Mouse (Mus musculus): ENCODE measurements around the gene Mettl9.
A peak's percentile ranks its signal among the peaks of the same experiment; 100 is the strongest.

Mettl9 gene

DNA sequence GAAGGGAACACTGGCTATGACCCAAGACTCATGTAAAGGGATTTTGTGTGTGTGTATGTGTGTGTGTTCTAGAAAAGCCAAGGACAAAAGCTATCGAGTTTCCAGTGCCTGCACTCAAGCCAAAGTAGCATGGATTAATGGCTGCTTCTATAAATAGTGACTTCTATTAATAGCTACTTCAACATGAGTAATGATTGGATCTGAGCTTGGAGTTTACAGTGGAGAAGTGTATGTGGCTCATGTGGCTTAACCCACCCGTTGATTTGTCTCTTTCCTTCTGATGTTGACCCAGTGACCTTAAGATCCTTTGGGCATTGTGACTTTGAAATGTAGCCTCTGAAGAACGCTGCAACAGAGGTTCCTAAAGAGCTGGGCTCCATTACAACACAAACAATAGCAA, 77.1 kb downstream of the Mettl9 start:
- no peak for DNase-seq

DNA sequence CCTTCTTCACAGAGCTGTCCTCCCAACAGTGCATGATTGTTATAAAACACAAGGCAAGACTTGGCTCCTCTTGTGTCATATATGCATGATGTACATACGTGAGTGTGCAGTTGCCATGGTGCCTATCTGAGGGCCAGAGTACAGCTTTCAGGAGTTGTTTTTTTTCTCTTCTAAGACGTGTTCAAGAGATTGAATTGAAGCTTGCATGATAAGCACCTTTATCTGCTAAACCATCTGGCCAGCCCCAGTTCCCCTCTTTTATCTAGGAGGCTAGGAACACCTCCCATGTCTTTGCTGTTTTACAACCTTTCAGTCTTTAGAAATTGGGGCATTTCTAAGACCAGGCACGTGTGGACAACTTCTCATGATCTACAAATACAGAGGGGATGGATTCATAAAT, 77.5 kb downstream of the Mettl9 start:
- DNase-seq = no peak

DNA sequence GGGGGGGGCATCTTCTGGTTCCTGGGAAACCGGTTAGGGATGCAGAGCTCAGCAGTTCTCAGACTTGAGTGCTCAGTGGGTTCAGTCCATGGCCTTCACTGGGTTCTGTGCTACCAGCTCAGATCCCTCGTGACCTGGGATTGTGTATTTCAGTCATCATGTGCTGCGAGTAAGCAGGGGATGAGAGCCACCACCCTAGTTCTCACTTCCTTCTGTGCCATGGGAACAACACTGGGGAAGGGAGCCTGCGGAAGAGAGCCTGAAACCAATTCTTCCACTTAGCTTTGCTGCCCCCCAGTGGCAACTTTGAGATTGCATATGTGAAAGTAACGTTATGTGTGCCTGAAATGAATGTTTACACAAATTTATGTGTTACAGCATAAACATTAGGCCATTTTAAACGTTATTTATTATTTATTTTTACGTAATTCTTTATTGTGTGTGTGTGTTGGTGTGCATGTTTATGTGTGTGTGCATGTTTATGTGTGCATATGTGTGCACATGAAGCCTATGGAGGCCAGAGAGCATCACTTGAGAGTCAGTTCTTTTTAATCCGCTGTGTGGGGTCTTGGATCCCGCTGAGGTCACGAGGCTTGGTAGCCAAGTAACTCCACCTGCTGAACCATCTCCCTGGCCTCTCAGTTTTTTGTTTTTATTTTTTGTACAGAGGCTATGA, 86.0 kb downstream of the Mettl9 start:
- DNase-seq = peak; percentile 83
